Mouse (Mus musculus): ENCODE measurements around the gene Sos2.
"Not testable (repeated sequence)": the region's sequence is repeated elsewhere in the genome, so short reads cannot be mapped to it uniquely, and the experiment has no call there.

Gene Sos2

DNA sequence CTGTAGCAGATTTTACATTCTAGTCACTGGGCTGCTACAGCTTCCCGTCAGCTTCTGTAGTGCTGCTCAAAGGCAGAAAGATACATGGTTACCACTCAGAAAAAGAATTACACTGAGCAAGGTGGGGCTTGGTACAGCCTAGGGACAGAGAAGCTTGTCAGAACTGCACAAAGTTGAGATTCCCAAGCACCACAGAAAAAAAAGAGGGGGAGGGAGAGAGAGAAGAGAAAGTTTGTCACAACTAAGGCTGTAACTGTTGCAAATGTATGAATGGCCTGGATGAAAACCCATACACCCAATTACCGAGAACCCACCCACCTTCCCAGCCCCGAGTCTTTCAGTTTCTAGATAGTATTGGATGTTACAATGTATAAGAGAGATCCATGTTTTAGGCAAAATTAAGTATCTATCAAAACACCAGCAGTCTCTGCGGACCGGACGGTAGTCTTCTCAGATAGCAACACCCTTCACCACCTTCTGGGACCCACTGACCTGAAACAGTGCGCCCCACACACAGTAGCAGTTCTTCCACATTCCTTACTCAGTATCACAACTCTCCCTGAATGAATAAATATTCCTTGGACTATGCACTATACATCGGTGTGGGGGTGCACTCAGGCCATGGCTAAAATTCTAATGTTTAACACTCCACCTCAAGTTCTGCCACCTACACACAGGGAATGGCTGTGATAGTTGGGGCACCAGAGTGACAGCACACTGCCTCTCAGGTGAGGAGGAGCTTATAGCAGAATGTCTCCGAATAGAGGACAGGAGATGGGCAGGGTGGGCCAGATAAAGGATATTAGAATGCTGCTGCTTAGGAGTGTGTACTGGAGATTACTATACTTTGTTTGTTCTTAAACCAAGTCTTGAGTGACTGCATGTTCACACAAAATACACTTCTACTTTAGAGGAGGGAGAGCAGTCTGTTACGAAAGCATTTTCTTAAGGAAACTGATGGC is 6.8 kb downstream of the Sos2 start:
- DNase-seq, result no peak

DNA sequence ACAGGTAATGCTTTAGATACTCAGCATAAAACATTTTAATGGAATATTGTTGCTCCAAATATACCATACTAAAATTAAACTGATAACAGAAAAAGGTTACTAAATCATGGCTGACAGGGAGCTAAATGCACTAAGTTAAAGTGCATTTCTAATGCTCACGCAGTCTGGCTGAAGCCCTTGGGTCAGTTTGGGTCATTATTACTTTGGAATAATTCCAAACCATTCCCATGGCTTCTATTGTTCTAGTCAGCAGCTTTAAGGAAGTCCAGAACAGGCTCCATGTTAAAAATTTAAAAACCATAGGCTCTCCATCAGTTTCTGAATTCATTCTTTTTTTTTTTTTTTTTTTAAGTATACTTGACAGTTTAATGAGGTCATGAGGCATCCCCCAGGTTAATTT is 7.5 kb downstream of the Sos2 start:
- no peak for DNase-seq

DNA sequence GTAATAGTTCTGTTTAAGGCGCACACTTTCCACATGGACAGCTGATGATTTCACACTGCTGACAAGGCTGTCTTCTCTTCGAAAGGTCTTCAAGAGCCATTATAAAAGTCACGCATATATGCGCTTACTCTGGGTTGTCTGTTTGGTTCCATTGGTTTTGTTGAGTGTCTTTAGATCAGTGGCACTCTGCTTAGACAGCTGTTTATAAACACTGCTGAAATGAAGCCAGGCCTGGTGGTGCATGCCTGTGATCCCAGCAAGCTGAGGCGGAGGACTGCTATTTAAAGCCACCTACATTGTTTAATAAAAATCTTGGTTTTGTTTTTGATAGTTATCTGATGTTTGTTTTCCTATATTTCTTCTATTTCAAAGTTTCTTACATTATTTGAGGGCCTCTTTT is 14.9 kb downstream of the Sos2 start:
- no peak for DNase-seq

DNA sequence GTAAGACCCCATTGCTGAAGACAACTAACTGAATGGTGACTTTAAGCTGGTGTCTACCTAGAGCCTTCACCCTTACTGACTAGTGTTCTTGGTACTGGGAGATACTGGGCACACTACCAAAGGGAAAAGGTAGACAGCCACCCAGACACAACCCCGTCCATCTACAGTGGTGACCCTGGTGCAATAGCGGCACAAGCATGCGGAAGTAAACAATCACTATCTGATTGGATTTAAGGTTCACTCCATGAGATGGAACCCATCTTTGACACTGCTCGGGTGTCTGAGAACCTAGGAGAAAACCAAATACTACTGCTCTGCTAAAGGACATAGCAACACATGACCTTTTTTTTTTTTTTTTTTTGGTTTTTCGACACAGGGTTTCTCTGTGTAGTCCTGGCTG is 20.0 kb downstream of the Sos2 start:
- DNase-seq, result no peak

DNA sequence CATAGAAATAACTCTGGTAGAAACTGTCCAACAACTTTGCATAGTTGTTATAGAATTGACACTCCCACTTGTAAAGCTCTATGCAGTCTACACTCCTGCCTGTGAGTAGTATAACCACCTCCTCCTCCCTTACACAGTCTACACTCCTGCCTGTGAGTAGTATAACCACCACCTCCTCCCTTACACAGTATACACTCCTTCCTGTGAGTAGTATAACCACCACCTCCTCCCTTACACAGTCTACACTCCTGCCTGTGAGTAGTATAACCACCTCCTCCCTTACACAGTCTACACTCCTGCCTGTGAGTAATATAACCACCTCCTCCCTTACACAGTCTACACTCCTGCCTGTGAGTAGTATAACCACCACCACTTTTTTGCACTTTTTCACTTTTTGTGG is 27.7 kb downstream of the Sos2 start:
- DNase-seq, result not testable (repeated sequence)

DNA sequence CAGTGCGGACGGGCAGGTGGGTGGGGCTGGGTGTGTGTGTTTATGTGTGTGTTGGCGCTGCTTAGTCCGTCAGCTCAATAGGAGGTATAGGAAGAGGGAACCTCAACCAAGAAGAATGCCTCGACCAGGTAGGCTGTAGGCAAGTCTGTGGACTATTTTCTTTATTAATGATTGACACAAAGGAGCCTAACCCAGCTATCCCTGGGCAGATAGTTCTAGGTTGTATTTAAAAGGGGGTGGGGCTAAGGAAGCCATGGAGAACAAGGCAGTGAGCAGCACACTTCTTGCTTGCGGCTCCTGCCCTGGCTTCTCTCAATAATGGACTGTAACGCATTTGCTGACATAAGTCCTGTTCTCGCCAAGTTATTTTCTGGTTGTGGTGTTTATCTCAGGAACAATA is 32.1 kb downstream of the Sos2 start:
- no peak for DNase-seq

DNA sequence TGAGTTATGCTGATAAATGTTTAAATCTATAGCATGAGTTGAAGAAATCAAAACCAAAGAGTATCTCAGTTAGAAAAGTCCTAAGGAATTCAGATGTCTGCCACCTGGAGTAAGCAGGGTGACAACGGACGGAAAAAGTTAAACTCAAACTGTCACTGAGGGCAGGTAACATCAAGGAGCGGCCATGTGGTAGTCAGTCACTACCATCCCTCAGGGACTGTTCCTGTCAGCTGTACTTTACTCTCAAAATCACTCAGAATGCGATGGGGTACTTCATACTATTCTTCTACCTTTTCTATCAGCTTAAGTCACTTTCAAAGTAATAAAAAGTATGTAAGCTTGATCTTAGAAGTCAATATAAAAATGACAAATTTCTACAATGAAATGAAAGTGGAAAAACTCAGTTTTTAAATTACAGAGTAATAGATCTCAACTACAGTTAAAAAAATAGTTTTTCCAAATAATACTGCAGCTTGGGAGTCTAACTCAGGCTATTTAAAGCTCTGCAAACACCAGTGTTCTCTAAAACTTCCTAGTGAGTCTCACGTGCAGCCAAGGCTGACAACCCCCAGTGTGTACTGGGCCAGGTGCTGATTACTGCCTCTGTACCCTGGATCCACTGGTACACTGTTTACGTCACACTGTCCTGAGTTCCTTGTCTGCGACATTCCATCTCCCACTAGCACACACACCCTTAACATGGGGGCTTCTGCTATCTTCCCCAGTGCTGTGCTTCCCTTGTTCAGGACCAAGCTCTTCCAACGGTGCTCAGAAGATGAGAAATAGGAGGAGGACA is 35.6 kb downstream of the Sos2 start:
- no peak for DNase-seq

DNA sequence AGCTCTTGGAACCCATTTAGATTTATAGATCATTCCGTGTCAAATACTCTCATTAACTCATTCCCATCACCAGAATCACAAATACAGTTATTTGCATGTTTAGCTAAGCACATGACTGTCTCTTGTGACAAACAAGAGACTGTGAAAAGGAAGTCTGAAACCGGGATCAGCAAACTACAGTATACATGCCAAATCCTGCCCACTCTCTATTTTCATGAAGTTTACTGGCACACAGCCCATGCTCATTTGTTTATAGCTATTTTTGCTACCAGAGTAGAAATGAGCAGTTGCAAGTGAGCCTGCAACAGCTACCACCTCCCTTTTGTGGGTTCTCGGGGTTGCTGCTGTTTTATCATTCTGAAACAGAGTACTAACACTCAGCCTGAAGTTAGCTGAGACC is 36.8 kb downstream of the Sos2 start:
- DNase-seq, result no peak

DNA sequence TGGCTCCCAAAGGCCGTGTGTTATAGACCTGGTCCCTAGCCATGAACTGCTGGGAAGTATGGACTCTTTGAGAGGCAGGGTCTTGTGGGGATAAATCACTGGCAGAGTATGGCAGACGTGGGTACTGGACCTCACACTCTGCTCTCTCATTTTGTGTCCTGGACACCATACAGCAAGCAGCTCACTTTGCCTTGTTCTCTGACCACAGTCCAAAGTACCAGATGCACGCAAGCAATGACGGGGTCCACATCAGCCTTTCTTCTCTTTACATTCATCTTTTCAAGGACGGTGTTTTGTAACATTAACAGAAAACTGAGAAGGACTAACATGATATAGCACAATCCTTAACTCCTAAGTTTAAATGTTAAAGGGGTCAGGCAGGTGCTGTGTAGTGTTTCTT is 38.8 kb downstream of the Sos2 start:
- DNase-seq, result no peak

DNA sequence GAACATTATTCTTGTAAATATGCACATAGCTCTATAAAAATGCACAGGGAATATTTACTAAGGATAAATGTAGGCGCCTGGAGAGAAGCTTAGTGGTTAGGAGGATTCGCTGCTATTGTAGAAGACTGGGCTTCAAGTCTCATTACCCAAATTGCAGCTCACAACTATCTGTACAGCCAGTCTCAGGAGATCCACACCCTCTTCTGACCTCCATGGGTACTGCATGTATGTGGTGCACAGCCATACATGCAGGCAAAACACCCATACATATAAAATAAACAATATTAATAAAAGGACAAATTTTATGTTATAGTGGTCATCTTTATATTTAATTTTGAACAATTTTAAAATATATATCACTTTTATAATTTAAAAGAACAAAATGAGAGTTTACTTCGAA is 46.9 kb downstream of the Sos2 start:
- peak; percentile 57 to 58 for DNase-seq

DNA sequence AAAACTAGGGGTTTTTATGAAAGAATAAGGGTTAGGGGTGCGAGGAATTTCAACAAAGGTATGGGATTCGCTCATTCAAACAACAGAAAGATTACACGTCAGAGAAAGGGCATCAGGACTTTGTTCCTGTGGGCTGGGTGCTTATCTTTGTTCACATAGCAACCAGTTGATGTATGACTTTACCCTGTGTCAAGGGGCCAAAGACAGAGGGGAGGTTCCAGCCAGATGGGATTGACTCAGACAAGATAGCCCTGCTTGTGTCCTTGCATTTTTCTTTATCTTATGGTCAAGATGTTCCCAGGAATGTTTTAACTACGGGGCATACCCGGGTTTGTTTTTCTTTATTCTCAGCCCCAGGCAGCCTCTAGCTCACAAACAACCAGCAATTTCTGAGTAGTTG is 63.1 kb downstream of the Sos2 start:
- not testable (repeated sequence) for DNase-seq

DNA sequence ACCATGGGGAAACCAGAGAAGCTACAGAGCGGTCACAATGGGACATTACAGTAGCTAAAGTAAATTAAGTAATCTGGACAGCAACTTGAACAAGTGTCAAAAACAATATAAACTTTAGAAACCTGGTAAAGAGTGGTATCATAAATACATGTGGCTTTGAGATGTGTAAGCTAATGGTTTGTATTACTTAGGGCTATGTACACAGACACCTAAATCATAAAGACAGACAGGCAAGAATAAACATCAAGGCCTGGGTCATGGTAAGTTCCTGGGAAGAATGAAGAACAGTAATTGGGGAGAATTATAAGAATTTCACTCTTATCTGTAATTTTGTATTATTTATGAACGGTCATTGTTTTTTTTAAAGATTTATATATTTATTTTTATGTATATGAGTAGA is 77.3 kb downstream of the Sos2 start:
- no peak for DNase-seq

DNA sequence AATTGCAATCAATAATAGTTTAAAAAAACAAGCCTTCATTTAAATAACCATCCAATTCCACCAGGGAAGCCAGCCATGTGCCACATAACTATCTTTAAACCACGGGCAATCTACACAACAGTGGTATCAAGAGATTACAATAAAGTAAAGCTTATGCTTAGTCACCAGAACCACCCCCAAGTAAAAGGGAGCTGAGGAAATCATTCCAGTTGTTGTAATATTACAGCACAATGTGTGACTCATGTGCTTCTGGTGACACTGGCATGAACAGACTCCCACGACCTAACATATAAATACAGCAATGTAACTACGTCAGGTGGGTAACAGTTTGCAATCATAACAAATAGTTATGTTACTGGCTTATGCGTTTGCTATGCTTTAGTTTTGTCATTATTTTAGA is 84.2 kb downstream of the Sos2 start:
- no peak for DNase-seq

DNA sequence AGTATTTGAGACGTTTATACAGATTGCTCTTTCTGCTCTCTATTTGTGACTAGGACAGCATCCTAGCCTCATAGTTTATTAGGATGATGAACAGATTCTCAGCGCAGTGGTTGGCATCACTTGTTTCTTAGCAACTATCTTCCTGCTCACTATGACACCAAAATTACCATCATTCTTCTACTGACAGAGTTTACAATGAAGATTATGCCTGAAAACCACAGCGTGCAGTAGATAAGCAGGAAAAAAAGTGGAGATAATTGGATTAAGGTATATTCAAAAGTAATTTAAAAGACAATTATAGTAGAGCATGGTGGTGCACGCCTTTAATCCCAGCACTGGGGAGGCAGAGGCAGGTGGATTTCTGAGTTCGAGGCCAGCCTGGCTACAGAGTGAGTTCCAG is 88.5 kb downstream of the Sos2 start:
- no peak for DNase-seq

DNA sequence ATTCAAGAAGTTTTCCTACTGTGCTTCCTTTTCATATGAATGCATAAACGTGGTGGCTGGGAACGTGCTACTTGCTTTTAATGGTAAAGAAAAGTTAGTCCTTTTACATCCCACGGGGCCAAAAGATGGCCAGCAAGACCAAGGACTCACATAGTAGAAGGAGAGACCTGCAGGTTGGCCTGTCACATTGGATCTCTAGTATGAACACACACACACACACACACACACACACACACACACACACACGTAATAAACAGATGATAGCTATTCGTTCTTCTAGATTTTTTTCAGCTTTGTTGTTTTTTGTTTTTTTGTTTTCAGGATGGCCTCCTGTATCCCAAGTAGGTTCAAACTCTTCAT is 98.4 kb downstream of the Sos2 start:
- DNase-seq, result no peak

DNA sequence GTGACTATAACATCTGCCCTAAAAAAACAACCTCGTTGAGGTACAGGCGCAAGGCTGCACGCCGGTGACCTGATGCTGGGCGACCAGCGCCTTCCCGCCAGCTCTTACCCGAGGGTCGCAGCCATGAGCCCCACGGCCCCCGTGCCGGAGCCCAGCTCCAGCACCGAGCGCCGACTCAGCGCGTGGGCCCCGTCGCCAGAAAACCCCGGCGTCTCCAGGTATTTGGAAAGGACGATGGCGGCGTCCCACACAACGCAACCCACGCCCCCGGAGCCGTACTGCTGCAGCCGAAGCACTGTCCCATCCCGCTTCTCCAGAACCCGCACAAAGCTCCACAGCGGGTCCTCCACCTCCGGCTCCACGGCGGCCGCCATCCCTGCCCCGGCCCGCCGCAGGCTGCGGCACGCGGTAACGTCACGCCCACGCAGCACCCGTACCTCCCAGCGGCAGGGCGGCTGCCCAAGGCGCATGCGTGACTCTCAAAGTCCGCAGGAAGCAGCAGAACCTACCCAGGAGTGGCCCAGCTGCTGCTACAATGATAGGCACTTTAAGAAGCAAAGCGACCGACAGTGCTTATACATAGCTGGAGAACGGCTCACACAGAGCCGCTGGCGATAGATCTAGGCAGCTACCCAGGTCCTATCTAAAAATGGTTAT is 98.9 kb downstream of the Sos2 start, which contains the start of gene Vcpkmt:
Gene Vcpkmt (minus strand): TSS at position 416 of the 657 bp plus-strand sequence.
- peak; percentile 90 to 93 for DNase-seq

DNA sequence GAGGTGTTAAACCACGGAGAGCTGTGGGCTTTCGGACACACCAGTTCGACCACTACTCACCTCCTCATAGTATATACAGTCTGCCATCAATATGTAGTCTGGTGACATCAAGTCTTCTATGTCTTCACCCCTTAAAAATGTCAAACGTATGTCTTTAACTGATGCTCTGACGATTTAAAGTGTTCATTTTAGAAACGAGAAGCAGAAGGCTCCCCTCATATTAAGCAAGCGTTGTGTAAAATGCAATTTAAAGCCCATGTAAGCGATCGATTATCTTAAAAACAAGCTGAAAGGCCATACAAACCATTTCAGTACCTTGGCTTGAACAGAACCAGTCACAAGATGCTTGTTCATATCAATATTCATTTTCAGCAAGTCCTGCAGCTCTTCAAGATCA is 99.4 kb downstream of the Sos2 start:
- DNase-seq, result no peak

DNA sequence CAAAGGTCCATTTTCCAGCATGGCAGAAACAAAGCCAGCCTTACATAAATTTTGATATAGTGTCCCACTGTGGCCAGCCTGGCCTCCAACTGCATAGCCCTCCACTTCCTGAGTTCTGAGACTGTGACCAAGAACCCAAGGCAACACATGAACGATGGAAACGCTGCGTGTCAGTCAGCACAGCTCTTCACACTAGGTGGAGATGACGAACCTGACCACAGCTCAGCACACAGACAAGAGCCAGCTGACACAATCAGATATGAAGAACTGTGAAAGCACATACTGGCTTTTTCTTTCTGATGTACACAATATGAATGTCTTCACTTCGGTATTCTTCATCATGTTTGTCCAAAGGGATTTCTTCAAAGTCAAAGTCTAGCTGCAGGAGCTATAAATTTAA is 102.0 kb downstream of the Sos2 start:
- no peak for DNase-seq

DNA sequence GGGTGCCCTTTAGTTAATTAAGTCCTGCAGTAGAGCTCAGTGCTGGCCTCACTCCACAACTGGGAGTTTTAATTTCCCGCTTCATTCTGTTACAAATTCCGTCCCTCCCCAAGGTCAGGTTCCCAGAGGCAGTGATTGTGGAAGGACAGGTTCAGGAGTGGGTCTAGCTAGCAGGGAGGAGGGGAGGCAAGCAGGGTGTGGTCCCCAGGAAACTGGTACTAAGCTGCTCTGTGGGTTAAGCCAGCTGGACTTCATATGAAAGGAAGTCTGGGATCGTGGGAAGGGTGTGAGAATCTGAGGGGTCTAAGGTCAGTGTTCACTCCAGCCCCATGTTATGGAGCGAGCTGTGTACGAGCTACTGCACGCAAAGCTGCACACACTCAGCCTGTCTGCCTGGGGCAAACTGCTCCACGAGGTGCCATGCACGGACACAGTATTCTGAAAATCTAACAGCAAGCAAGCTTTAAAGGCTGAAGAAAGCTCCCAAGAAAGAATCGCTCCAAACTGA is 105.5 kb downstream of the Sos2 start:
- DNase-seq, result no peak

DNA sequence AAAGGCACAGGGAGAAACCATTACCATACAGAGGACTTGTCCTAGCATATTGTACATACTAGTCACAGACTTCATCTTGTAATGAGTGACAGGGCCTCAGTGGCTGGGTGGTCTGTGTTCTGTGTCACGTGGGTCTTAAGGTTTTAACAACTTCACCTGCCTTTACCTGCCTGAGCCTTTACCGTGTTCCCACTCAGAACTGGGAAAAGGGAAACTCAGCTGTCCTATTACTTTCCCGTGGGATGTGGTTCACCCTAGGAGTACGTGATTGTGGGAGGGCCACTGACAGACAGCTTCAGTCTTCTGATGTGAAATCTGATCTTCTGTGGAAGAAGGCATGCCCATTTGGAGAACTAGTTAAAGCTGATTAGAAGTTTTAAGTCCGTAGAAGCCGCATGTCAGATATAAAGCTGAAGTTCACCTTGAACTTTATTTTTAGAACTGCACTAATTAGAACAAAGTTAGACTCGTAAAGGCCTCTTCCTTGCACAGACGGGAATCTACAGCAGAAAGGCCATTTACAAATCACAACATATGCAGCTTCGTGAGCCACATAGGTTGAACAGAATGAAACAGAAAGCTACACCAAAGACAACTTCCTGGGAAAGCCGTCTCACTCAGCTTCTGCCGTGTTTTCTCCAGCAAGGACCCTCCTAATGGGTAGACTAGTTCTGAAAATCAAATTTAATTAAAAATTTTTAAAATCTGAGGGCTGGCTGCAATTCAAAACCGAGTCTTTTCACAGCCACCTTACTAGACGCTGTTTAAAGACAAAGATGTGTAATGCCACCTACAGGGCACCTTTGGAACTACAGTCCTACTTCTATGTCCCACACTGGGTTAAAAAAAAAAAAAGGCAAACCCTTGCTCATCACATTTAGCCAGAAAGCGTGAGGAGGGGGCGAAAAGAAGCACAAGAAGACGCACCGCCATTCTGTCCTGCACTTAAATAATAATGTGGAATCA is 107.5 kb downstream of the Sos2 start:
- peak; percentile 91 to 95 for DNase-seq

DNA sequence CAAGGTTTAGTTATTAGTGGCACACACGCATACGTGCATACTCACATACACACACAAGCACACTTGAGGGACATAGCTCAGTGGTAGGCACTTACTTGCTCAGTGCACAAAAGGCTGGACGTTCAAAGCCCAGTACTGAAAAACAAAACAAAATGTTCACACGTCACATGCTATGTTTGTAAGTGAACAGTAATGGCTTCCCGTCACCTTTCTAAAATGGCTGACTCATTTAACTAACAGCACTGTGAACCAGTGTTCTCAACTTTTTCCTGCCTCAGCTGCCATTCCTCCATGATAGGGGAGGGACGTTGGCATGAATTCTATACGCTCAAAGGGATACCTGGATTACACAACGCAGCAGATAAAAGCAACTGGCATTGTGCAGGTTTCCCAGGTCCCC is 108.4 kb downstream of the Sos2 start:
- no peak for DNase-seq

DNA sequence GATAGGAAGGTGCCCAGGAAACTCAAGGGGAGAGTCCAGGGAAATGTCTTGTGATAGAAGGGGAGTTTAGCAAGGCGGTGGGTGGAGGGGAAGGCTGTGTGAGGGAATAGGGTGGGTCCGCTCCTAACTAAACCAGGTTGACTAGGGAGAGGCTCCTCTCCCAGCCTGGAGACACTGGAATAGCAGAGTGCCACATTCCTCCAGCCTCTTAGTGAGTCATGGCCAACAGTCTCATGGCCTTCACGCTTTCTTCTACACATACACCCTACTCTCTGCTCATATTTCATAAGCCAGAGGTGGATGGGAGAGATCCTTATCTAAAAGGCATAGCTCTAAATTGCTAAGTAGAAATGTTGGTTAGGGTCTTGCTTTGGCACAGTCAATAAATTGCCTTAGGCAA is 111.7 kb downstream of the Sos2 start:
- DNase-seq, result no peak
